Mouse (Mus musculus): ENCODE results near the gene A030005L19Rik.
A peak's percentile ranks its signal among the peaks of the same experiment; 100 is the strongest.
"Not testable (repeated sequence)": the region's sequence is repeated elsewhere in the genome, so short reads cannot be mapped to it uniquely, and the experiment has no call there.

Gene A030005L19Rik

DNA sequence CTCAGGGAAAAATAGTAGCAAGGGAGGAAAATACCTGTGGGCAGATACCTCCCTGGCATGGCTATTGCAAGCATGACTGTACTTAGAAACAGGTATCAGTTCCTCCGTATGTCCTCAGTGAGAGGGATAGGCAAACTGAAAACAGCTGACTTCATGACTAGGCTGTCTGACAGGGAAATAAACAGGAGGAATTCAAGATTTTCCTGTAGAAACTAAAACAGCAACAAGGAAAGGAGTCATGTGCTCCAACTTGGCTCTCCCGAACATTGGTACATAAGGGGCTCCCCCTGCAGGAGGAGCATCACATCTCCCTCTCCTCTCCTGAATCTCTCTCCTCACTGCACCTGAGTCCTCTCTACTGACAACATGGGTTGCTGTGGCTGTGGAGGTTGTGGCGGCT lies at the start of gene A030005L19Rik:
A030005L19Rik (plus strand) TSS at position 301 of the 400 bp plus-strand sequence.
- no peak for DNase-seq (ENCODE audit: inconsistent ontology term)

DNA sequence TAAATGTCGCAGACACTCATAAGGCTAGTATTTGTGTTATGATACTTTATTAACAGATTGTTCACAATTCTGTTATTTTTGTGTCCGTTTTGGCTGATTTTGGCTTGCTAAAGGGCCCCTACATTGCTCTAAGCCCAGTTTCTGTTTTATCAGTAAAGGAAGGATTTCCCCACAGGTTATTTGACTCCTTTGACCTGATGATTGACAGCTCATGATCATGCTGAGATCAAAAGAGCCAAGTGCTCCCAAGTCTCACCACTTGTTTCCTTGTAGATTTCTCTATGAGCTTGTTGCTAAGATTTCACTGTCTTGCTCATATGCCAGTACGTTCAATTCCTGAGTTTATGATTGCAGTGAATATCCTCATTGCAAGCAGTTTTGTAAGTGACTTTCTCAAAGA lies 42.9 kb upstream of the A030005L19Rik start:
- no peak for DNase-seq (ENCODE audit: inconsistent ontology term)

DNA sequence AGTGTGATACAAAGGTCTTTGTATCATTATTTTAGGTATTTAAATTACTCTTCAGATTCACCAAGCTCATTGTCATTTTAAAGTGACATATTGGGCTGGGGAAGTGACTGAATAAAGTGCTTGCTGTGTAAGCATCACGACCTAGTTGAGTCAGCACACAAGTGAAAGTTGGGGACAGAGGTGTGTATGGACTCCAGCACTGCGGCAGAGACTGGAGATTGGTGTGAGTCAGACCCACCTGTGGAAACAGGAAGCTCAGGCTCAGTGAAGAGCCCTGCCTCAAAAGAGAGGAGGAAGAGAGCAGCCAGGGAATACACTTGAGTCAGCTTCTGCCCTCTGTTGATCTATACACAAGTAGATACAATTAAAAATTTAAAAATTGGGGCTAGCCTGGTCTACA lies 34.0 kb upstream of the A030005L19Rik start:
- no peak for DNase-seq (ENCODE audit: inconsistent ontology term)

DNA sequence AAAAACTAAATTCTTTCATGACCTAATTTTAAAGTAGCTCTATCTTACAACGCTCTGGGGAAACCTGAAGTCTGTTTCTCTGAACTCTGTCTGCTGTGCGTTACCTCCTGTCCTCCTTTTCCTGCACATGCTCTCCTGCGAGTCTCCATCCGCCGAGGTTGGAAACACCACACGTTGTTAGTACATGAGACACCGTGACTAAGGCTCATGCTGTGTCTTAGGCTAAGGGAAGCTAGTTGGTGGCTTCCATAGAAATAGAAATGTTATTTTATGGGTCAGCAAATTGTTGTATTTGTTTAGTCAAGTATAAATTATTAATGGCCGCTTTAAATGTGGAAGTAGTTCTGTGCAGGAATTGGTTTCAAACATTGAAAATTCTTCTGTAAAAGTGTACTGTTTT lies 32.9 kb upstream of the A030005L19Rik start:
- peak; percentile 74 for DNase-seq (ENCODE audit: inconsistent ontology term)

GRCm38 (mm10) chr1:82893269-82893668 lies 19.9 kb upstream of the A030005L19Rik start:
- no peak for DNase-seq (ENCODE audit: inconsistent ontology term)

DNA sequence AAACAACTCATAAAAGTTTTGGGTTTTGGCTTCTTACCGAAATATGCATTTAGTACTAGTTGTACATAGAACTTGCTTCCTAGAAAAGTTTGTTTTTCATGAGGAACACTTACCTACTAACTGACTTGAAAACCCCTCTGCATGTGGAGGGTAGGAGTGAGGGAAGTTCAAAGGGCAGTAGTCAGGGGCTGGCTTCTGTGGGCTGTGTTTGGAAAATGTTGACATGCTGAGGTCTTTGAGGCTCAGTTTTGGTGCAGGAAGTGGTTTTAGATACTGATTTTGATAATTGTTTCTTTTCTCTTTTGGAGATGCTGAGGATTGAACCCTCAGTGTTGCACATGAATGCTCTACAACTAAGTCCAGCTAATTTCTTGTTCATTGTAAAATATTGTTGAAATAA lies 12.6 kb upstream of the A030005L19Rik start:
- no peak for DNase-seq (ENCODE audit: inconsistent ontology term)

- DNase-seq (ENCODE audit: inconsistent ontology term): no peak
Measured at GRCm38 (mm10) chr1:82901201-82901600, 11.9 kb upstream of the A030005L19Rik start.

GRCm38 (mm10) chr1:82905886-82906285 lies 7.2 kb upstream of the A030005L19Rik start:
- DNase-seq (ENCODE audit: inconsistent ontology term): no peak

DNA sequence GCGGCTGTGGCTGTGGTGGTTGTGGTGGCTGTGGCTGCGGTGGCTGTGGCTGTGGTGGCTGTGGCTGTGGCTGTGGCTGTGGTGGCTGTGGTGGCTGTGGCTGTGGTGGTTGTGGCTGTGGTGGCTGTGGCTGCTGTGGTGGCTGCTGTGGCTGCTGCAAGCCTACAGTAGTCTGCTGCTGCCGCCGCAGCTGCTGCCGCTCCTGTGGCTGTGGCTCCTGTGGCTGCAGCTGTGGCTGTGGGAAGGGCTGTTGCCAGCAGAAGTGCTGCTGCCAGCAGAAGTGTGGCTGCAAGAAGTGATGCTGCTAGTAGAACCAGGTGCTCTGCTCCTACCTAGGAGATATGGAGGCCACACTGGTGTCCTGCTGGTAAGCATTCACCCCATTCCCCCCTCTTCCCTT lies 309 bp downstream of the A030005L19Rik start:
- not testable (repeated sequence) for DNase-seq (ENCODE audit: inconsistent ontology term)

DNA sequence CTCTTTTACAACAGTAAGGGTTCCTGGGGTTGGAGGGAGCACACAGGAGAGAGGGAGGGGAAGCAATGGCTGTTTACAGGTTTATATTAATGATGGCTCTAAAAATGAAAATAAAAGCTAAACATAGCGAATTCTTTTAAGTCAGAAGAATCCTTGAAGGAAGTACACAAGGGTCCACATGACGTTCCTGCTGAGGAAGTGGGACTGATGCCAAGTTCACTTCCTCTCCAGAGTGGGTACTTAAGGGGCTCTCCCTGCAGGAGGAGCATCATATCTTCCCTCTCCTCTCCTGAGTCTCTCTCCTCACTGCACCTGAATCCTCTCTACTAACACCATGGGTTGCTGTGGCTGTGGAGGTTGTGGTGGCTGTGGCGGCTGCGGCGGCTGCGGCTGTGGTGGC lies 11.5 kb downstream of the A030005L19Rik start, which contains the start of gene A030014E15Rik:
A030014E15Rik (plus strand) TSS at position 268 of the 400 bp plus-strand sequence.
- DNase-seq (ENCODE audit: inconsistent ontology term): no peak

- not testable (repeated sequence) for DNase-seq (ENCODE audit: inconsistent ontology term)
Measured at GRCm38 (mm10) chr1:82930558-82930957, 17.4 kb downstream of the A030005L19Rik start.

- not testable (repeated sequence) for DNase-seq (ENCODE audit: inconsistent ontology term)
Measured at GRCm38 (mm10) chr1:82931326-82931725, 18.2 kb downstream of the A030005L19Rik start, which contains the start of gene Gm6217. Gm6217 (minus strand) TSS chr1:82931399.

GRCm38 (mm10) chr1:82938666-82939065 lies 25.5 kb downstream of the A030005L19Rik start:
- no peak for DNase-seq (ENCODE audit: inconsistent ontology term)

GRCm38 (mm10) chr1:82942505-82942904 lies 29.4 kb downstream of the A030005L19Rik start:
- DNase-seq (ENCODE audit: inconsistent ontology term): not testable (repeated sequence)

DNA sequence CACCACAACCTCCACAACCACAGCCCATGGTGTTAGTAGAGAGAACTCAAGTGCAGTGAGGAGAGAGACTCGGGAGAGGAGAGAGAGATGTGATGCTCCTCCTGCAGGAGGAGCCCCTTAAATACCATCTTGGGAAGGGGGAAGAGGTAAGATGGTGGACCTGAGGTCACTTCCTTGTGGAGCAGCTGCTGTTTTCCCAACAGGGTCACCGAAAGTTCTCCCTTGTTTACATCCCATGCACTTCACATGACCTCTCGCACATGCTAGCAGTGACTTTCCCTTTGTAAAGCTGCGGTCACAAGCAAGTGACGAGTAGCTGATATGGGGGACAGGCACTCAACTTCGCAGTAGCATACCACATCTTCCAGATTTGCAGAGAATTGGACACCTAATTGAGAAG lies 30.2 kb downstream of the A030005L19Rik start, which contains the start of gene A030003K21Rik:
A030003K21Rik (minus strand) TSS at position 94 of the 400 bp plus-strand sequence.
- DNase-seq (ENCODE audit: inconsistent ontology term): not testable (repeated sequence)

- not testable (repeated sequence) for DNase-seq (ENCODE audit: inconsistent ontology term)
Measured at GRCm38 (mm10) chr1:82946029-82946428, 32.9 kb downstream of the A030005L19Rik start.

DNA sequence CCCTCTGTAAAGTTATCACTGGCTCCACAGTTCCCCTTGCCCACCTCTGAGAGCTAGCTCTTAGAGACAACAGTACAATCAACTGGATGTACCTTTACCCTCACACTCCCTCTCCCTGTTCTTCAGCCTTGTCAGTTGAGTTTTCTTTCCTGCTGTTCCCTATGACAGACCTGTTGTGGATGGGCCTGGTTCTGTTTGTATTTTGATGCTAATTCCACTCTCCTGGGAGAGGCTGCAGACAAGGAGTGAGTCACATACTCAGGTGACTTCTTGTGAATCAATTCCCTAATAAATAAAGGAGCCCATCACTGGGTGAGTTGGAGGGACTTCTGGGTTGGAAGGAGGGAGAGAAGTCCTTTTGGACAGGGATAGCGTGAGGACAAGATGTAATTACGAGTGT lies 35.5 kb downstream of the A030005L19Rik start:
- no peak for DNase-seq (ENCODE audit: inconsistent ontology term)

GRCm38 (mm10) chr1:82955913-82956312 lies 42.8 kb downstream of the A030005L19Rik start, which contains the start of gene Gm7544:
Gm7544 (minus strand) TSS chr1:82956013.
- not testable (repeated sequence) for DNase-seq (ENCODE audit: inconsistent ontology term)

- DNase-seq (ENCODE audit: inconsistent ontology term): no peak
Measured at GRCm38 (mm10) chr1:82959870-82960385, 46.8 kb downstream of the A030005L19Rik start, which contains the start of gene Gm47955. Gm47955 (plus strand) TSS chr1:82960286.

Measured in Muller cell, postnatal 12 days (primary cell).